Mouse (Mus musculus): Measurements from ENCODE around the gene Acoxl.

DNA sequence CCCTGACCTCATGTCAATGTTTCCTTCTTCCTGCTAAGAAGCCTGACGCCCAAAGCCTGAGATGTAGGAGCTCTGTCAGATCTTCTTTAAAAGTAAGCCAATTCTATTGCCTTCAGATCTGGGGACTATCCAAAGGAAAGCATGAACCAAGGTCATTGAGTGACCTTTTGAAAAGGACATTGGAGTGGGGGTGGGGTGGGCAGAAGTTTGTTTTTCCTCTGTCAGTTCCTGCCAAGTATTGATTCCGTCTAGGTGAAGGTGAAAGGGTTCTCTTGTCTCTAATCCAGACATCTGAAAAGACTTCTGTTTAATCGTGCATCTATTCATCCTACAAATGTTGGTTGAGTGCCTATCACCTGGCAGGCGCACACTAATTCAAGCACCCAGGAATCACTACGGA is 330.8 kb downstream of the Acoxl start:
- TF ChIP-seq GATA1 (IDR thresholded peaks at IDR 0.05; ENCODE audit: low read length), result no peak
- no peak for TF ChIP-seq TAL1 (IDR thresholded peaks at IDR 0.05; ENCODE audit: low read length)

Measured in erythroblast, embryonic 14.5 days (primary cell).